Mouse (Mus musculus) olfactory bulb, adult 2 months (tissue): ENCODE measurements around the gene Grin2d.

Source experiments
- CTCF ChIP-seq: fragments of 200-500 bp; IDR thresholded peaks from 2 replicates; pipeline ENCODE4 v1.5.1; 2012; ENCODE audit warnings: low read depth, mild to moderate bottlenecking, low read length, moderate library complexity; ENCODE audit not compliant: insufficient read depth
- POLR2A ChIP-seq: fragments of 200-500 bp; IDR thresholded peaks from 2 replicates; pipeline ENCODE4 v1.6.1; 2012; ENCODE audit warnings: mild to moderate bottlenecking, low read depth, low read length, moderate library complexity; ENCODE audit not compliant: insufficient read depth

DNA sequence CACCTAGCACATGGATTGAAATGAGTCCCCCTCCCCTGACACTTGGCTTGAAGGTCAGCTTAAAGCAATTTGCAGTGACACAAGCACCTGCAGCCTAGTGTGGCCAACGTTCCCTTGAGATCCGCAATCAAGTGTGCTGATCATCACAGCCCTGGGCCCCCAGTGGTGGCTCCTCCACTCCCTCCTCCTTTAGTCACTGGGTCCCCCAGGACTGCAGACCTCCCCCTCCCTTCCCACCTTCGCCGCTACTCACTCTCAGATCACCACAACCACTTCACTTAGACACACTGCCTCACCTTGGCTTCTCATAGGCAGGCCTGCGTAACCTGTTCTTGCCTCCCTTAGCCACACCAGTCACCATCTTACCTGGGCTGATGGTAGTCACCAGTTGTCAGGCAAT lies 72.2 kb downstream of the Grin2d start:
- TF ChIP-seq CTCF (no peak), POLR2A (no peak)
